Mouse (Mus musculus) liver, postnatal 0 days (tissue): ENCODE measurements around the gene Pex3.

Source experiments
- CTCF ChIP-seq: sonication (generic); IDR thresholded peaks from 2 replicates; pipeline ENCODE4 v1.5.1; 2016; ENCODE audit warnings: antibody characterized with exemption, low read depth
- EP300 ChIP-seq: IDR thresholded peaks from 2 replicates; pipeline ENCODE4 v1.6.1; 2016; ENCODE audit warnings: antibody characterized with exemption, low read depth, mild to moderate bottlenecking

DNA sequence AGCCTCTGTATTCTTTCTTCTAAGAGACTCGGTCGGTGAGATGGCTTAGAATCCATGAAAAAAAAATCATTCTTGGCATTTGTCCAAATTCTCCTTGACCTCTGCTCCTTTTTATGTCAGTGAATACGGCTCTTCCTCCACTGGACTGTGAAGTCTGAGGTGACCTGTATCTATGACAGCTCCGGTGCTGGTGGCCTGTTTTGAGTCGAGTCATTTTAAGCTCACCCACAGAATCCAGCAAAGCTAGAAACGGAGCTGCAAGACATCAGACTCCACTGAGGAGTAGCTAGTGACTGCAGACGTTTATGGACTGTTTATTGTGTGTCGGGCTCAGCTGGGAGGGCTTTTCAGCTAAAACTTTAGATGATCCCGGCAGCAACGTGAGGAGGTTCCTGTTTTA lies 19.1 kb upstream of the Pex3 start:
- TF ChIP-seq CTCF (no peak), EP300 (no peak)
